Mouse (Mus musculus) G1E (cell line): ENCODE results near the gene Agpat4.

Experiments used
- CTCF ChIP-seq: IDR thresholded peaks from 2 replicates; pipeline ENCODE4 v1.5.1; 2012; ENCODE audit warnings: low read depth, low read length, inconsistent platforms, mixed read lengths
- GATA1 ChIP-seq: IDR thresholded peaks from 2 replicates; pipeline ENCODE4 v1.6.1; 2012; ENCODE audit warnings: borderline replicate concordance, low read length, inconsistent platforms, mixed read lengths
- TAL1 ChIP-seq: conservative IDR thresholded peaks from 2 replicates; pipeline ENCODE4 v1.6.1; 2012; ENCODE audit warnings: low read depth, low read length, inconsistent platforms, mixed read lengths

- no peak for TF ChIP-seq CTCF
- no peak for TF ChIP-seq GATA1
- TF ChIP-seq TAL1, result no peak
These were observed 64.4 kb downstream of the Agpat4 start for GRCm38 (mm10) chr17:12182702-12183485.
